Mouse (Mus musculus) CH12.LX (cell line): ENCODE data around the gene Serpina1f.

Experiments
- CHD2 ChIP-seq: IDR thresholded peaks from 2 replicates; pipeline ENCODE4 v1.6.1; 2011; ENCODE audit warnings: low read length, improper control_type of control experiment
- CTCF ChIP-seq, 2 experiments: IDR thresholded peaks in 1 of 2; conservative IDR thresholded peaks in 1 of 2; 2 replicates each; pipeline ENCODE4 v1.5.1; 2011 to 2012; ENCODE audit warnings: low read depth in 2 of 2, low read length in 2 of 2, improper control_type of control experiment in 1 of 2, inconsistent platforms in 1 of 2, mild to moderate bottlenecking in 1 of 2, moderate library complexity in 1 of 2
- EP300 ChIP-seq: IDR thresholded peaks from 2 replicates; pipeline ENCODE4 v1.6.1; 2011; ENCODE audit warnings: low read length, improper control_type of control experiment
- MAZ ChIP-seq: IDR thresholded peaks from 2 replicates; pipeline ENCODE4 v1.6.1; 2012; ENCODE audit warnings: low read depth, mild to moderate bottlenecking, inconsistent platforms, low read length, improper control_type of control experiment, moderate library complexity
- POLR2A ChIP-seq: IDR thresholded peaks from 2 replicates; pipeline ENCODE4 v1.6.1; 2011; ENCODE audit warnings: low read depth, mild to moderate bottlenecking, improper control_type of control experiment, low read length

DNA sequence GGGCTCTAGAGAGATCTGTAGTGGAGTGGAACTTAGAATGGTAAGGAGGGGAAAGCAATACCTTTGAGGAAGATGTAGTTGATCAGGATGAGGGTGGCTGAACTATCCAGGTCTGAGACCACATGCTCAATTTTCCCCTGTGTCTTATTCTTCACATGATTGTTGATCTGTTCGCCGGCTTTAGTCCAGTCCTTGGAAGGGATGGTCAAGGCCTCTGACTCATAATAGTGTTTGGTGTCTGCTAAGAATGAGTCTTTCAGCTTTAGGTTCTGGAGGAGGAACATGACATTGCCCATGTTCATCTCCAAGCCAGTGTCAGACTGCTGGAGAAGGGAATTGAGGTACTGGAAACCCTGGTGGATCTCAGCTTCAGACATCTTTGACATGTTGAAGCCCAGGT is 41.5 kb downstream of the Serpina1f start:
- TF ChIP-seq MAZ (no peak), CHD2 (no peak), EP300 (no peak), POLR2A (no peak), CTCF (conservative IDR thresholded peaks at IDR 0.05 in 1 of 2, IDR thresholded peaks at IDR 0.05 in 1 of 2; ENCODE audit: low read depth in 2 of 2, low read length in 2 of 2) (no peak)
